Mouse (Mus musculus): ENCODE results near the gene Lmf2.
A peak's percentile ranks its signal among the peaks of the same experiment; 100 is the strongest.

Gene Lmf2

GRCm38 (mm10) chr15:89316146-89316545 lies 39.3 kb downstream of the Lmf2 start:
- DNase-seq (ENCODE audit: low spot score): peak; percentile 25

DNA sequence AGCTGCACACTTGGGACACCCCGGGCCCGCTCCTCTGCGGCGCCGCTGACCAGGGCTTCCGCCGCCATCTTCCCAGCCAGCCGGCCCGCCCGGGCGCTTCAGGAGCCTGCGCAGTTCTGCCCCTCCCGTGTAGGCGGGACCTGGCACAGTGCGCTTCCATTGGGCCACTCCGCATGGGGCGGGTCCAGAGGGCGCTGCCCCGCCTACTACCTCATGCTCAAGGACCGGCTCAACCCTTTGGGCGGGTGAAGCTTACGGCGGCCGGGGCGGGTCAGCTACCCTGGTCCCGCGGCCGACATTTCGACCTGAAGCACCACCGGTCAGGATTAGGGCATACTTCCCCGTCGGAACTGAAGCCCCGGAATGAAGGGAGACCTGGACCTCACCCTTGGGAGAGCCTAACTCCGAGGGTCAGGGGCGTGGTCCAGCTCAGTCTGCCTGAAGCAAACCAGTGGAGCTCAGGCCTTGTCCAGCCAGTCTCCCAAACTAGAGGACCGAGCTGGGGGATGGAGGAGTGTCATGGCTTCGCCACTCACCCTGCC lies 40.2 kb downstream of the Lmf2 start, which contains the start of gene Sbf1:
Gene Sbf1, minus strand, starts transcription at position 122 of the 542 bp plus-strand sequence.
- DNase-seq (ENCODE audit: low spot score): peak; percentile 98

- peak; percentile 35 for DNase-seq (ENCODE audit: low spot score)
These were observed 40.8 kb downstream of the Lmf2 start for GRCm38 (mm10) chr15:89314511-89315189.

GRCm38 (mm10) chr15:89314107-89314506 lies 41.4 kb downstream of the Lmf2 start:
- no peak for DNase-seq (ENCODE audit: low spot score)

- DNase-seq (ENCODE audit: low spot score): no peak
These were observed 42.1 kb downstream of the Lmf2 start for GRCm38 (mm10) chr15:89313359-89313758.

GRCm38 (mm10) chr15:89309962-89310498 lies 45.4 kb downstream of the Lmf2 start:
- DNase-seq (ENCODE audit: low spot score): no peak

- no peak for DNase-seq (ENCODE audit: low spot score)
These were observed 46.9 kb downstream of the Lmf2 start for GRCm38 (mm10) chr15:89308406-89309139.

GRCm38 (mm10) chr15:89307461-89307860 lies 48.0 kb downstream of the Lmf2 start:
- DNase-seq (ENCODE audit: low spot score): no peak

GRCm38 (mm10) chr15:89305966-89306365 lies 49.5 kb downstream of the Lmf2 start:
- no peak for DNase-seq (ENCODE audit: low spot score)
